Mouse (Mus musculus): ENCODE results near the gene Lmod3. TPM values are rescaled to one million over a fixed set of nuclear protein-coding genes. Genes with fewer than 3 reads are reported as not detected.
A peak's percentile ranks its signal among the peaks of the same experiment; 100 is the strongest.

The Lmod3 gene
- polyA plus RNA-seq, 1 experiment from 2014 or later = 0.13 TPM

DNA sequence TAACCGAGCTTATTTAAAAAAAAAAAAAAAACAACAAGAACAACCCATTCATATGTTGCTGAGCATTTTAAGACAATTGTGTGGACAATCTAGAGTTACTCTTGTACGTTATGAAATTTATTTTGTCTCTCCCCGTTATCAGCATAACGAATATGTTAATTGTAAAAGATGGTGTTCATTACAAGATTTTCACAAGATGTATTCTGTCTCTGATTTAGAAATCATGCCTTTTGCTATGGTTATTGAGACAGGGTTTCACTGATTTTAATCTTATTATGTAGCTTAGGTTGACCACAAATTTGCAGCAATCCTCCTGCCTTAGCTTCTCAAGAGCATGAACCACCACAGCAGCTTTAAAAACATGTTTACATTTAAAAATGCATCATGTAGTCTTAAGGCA is 37.3 kb upstream of the Lmod3 start:
- no peaks in the 10 kb centered on the region for H3K9me3 ChIP-seq (replicated peaks)
- DNase-seq (ENCODE audit: low spot score) = no peak
- WGBS = 90% methylated on average over 4 of the region's 4 CpGs
- H3K36me3 ChIP-seq = peaks cover 16% of the 10 kb centered on the region
- H3K27me3 ChIP-seq (ENCODE audit: low read depth, poor library complexity, severe bottlenecking) = no peaks in the 10 kb centered on the region
- H3K4me3 ChIP-seq = no peak overlapping the region
- no peak overlapping the region for H3K27ac ChIP-seq
- peaks cover 6% of the 10 kb centered on the region; the same call in 1 of the 2 replicates for H3K4me1 ChIP-seq

DNA sequence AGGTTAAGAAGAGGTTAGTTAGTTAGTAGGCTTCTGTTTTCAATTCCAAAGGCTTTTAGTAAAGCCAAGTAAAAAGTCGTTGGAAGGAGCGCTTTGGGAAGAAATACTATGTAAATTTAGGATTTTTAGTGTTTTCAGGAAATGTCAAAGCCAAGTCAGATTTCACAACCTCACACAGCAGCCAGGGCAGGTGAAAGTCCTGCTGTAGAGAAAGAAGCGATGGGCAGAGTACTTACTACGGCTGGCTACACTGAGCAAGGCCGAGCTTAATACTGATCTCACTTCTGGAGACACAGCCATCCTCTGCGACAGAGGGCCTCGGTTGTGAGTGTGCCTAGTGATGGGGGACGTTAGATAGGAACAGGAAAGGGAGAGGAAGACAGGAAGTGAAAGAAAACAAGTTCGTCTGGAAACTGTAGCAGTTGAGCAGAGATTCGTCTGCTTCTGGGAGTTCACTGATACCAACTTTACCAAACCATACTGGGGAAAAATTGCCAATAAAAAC is 36.8 kb upstream of the Lmod3 start:
- WGBS = 76% methylated on average over 10 of the region's 10 CpGs
- Histone ChIP-seq H3K36me3 (peaks cover 13% of the 10 kb centered on the region), H3K27ac (no peak overlapping the region), H3K27me3 (ENCODE audit: low read depth, poor library complexity, severe bottlenecking) (no peaks in the 10 kb centered on the region), H3K4me1 (peaks cover 6% of the 10 kb centered on the region; the same call in 1 of the 2 replicates), H3K4me3 (no peak overlapping the region), H3K9me3 (replicated peaks) (no peaks in the 10 kb centered on the region)
- no peak for DNase-seq (ENCODE audit: low spot score)

DNA sequence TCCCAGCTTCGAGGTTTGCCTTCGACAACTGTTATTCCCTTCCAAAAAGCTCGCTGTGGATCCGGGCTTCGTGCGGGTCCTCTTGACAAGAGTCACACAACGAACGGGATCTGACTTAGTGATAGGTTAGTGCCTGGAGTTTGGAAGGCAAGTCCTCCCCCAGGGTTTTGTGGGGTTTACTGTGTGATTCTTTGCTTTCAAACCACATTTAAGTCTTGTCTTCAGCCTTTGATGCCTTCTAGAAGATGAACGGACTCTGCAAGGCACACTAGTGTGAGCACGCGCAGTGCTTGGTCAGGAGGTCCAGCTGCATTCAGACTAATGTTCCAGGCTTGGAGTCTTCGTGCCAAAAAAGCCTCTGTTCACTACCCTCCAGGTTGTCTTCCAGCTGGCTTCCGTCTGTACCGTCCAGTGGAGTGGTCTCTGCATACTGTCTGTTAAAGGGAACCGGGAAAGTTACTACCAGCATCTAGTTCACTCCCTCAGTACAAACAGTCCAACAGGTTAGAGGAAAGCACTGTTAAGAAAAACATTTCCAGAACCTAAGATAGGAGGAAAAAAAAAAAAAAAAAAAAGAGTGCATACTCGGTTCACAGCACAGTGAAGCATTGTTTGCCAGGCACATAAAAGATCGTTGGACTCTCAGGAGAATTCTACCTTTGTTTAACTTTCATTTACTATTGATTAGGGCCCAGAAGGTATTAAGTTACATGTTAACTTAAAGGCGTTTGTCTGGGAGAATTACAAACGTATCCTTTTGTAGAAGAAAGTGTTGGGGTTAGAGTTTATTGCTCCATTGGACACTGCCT is 35.7 kb upstream of the Lmod3 start:
- no peak for DNase-seq (ENCODE audit: low spot score)
- Histone ChIP-seq H3K27me3 (ENCODE audit: low read depth, poor library complexity, severe bottlenecking) (no peaks in the 10 kb centered on the region), H3K4me1 (peaks cover 6% of the 10 kb centered on the region; the same call in 1 of the 2 replicates), H3K9me3 (replicated peaks) (no peaks in the 10 kb centered on the region), H3K36me3 (peaks cover 8% of the 10 kb centered on the region), H3K4me3 (no peak overlapping the region), H3K27ac (peak overlapping the region; percentile 38; the same call in 1 of the 2 replicates)
- WGBS = 86% methylated on average over 19 of the region's 19 CpGs

DNA sequence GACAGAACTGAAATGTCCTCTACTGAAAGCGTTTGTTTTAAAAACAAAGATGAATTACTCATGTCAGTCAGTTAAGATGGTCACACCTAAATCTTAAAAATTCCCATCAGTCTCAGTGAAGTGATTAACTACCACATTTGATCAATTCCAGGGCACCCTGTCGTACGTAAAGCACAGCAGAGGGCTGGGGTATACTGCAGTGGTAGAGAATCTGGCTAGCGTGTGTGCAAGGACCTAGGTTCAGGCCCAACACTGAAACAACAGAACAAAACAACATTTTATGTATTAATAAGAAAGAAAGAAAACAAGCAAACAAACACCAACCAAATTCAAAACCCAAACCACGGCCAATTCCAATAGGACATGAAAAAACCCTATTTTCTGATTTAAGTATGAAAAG is 33.8 kb upstream of the Lmod3 start:
- Histone ChIP-seq H3K4me1 (peaks cover 6% of the 10 kb centered on the region; the same call in 1 of the 2 replicates), H3K27ac (no peak overlapping the region), H3K4me3 (no peak overlapping the region), H3K36me3 (no peaks in the 10 kb centered on the region; the same call in 1 of the 2 replicates), H3K9me3 (replicated peaks) (no peaks in the 10 kb centered on the region), H3K27me3 (ENCODE audit: low read depth, poor library complexity, severe bottlenecking) (no peaks in the 10 kb centered on the region)
- DNase-seq (ENCODE audit: low spot score) = no peak
- WGBS = 83% methylated on average over 5 of the region's 5 CpGs

DNA sequence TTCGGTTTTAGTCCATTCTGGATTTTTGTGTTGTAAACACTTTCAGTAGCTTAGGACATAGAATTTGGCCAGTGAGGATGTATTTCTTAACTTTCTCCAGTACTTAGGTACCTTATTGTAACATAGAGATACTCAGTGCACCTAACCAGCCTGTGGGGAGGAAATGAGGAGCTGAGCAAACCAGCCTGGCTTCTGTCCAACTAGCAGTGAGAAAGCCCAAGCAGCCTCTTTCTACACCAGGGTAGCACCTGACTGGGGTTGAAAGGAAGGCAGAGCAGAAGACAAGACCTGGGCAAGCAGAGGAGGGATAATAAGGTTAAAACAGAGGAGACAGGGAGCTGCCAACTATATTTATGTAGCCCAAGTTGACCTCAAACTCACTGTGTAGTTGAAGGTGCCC is 31.1 kb upstream of the Lmod3 start:
- Histone ChIP-seq H3K27ac (no peak overlapping the region), H3K27me3 (ENCODE audit: low read depth, poor library complexity, severe bottlenecking) (no peaks in the 10 kb centered on the region), H3K36me3 (no peaks in the 10 kb centered on the region; the same call in 1 of the 2 replicates), H3K9me3 (replicated peaks) (no peaks in the 10 kb centered on the region), H3K4me3 (no peak overlapping the region), H3K4me1 (peaks cover 7% of the 10 kb centered on the region)
- WGBS = 95% methylated on average over 1 of the region's 1 CpGs
- DNase-seq (ENCODE audit: low spot score) = no peak

DNA sequence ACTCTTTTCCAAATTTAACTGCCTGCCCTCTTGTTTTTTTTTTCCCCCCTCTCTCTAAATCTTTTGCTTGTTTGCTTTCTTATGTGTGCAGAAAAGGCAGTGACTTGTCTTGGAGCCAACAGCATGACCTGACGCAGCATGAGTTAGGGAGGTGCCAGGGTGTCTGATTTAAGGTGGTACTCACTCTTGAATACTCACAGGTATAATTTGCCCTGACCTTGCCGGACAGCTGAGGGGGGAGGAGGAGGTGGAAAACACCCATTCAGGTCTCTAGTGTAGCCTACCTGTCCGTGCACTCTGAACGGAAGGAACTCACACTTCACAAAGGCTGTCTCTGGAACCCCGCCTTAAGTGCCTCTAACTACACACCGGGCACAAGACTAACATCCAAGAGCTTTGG is 26.3 kb upstream of the Lmod3 start:
- WGBS = 40% methylated on average over 6 of the region's 6 CpGs
- H3K27me3 ChIP-seq (ENCODE audit: low read depth, poor library complexity, severe bottlenecking) = no peaks in the 10 kb centered on the region

DNA sequence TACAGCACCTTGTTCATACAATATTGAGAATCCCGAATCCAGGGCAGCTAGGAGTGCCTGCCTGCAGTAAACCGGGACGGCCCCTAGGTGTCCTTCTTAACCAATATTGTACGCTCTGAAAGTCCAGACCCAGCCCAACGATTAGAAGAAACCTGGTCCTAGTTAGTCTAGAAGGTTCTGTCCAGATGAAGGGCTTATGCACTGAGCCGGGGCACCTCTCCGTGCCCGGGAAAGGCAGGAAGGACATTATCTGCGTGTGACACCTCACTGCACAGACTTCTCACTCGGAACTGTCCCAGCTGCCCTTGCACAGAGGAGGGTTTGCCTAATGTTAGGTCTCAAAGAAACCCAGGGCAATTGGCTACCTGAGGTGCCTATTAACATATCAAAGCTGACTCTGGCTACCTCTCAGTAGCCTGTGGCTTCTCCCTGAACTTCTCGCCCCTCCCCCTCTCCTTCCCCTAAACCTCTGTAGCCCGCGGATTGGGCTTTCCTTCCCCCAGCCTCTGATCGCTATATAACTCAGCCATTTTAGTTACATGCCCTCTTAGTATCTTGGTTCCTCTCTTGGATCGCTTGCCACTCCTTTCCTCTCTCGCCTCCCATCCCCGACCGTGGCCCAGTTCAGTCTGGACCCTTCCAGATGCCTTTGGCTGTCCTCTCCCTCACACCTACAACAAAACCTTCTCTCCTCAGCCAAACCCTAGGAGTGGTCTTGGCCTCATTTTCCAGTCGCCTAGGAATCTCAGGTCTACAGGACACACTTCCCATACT is 25.6 kb upstream of the Lmod3 start:
- no peaks in the 10 kb centered on the region for H3K27me3 ChIP-seq (ENCODE audit: low read depth, poor library complexity, severe bottlenecking)
- H3K27ac ChIP-seq = peak overlapping the region; percentile 81
- DNase-seq (ENCODE audit: low spot score) = peak; percentile 79
- no peaks in the 10 kb centered on the region for H3K9me3 ChIP-seq (replicated peaks)
- H3K4me1 ChIP-seq = peaks cover 33% of the 10 kb centered on the region
- 3% methylated on average over 19 of the region's 19 CpGs for WGBS
- peak overlapping the region; percentile 45 for H3K4me3 ChIP-seq
- no peaks in the 10 kb centered on the region for H3K36me3 ChIP-seq

More for the DNA sequence above, 26.3 kb upstream of the Lmod3 start:
- H3K27ac ChIP-seq = no peak overlapping the region
- no peak overlapping the region for H3K4me3 ChIP-seq
- no peaks in the 10 kb centered on the region for H3K36me3 ChIP-seq
- H3K4me1 ChIP-seq = peaks cover 33% of the 10 kb centered on the region
- DNase-seq (ENCODE audit: low spot score) = no peak
- no peaks in the 10 kb centered on the region for H3K9me3 ChIP-seq (replicated peaks)

DNA sequence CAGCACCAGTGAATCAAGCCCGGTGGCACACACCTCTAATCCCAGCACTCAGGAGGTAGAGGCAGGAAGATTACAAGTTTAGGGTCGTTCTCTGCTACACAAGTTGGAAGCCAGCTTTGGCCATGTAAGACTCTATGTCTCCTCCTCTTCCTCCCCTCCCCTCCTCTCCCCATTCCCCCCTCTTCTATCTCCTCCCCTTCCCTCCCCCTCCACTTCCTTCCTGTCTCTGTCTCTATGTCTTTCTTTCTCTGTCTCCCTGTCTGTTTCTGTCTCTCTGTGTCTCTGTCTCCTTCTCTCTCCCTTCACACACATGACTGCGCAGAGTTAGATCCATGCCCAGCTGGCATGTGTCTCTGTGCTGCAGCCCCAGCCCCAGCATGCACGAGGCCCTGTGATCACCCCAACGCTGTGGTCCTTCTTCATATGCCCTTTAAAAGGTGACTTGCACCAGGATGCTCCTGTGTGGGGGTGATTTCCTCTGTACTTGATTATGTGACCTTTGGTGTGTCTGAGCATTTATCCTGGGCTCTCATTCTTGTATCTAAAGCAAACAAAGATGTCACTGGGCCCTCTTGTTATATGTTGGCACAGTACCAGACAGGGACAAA is 24.4 kb upstream of the Lmod3 start:
- no peak overlapping the region for H3K4me3 ChIP-seq
- H3K9me3 ChIP-seq (replicated peaks) = no peaks in the 10 kb centered on the region
- no peaks in the 10 kb centered on the region for H3K27me3 ChIP-seq (ENCODE audit: low read depth, poor library complexity, severe bottlenecking)
- WGBS = 65% methylated on average over 5 of the region's 5 CpGs
- H3K4me1 ChIP-seq = peaks cover 33% of the 10 kb centered on the region
- H3K27ac ChIP-seq = 0 out of 2 replicates have a peak overlapping the region, but pooled peaks have one; percentile 36
- no peaks in the 10 kb centered on the region for H3K36me3 ChIP-seq
- DNase-seq (ENCODE audit: low spot score) = no peak

DNA sequence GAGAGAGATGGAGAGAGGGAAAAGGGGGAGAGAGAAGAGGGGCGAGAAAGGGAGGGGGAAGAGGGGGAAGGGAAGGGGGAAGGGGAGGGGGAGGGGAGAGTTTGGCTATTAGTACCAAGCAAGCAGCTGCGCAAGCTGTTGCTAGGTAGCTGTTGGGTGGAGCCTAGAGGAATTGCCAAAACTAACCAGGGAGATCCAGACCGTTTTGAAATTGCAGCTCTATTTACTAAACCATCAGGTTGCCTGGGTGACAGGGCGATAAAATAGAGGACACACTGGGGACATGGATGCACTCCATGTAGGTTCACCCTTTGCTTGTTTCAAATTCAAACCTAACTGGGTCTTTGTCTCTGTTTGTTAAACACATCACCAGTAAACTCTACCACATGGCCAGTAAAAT is 23.8 kb upstream of the Lmod3 start:
- H3K36me3 ChIP-seq = no peaks in the 10 kb centered on the region
- no peaks in the 10 kb centered on the region for H3K27me3 ChIP-seq (ENCODE audit: low read depth, poor library complexity, severe bottlenecking)
- no peak overlapping the region for H3K4me3 ChIP-seq
- H3K27ac ChIP-seq = peak overlapping the region; percentile 36; the same call in 1 of the 2 replicates
- no peaks in the 10 kb centered on the region for H3K9me3 ChIP-seq (replicated peaks)
- DNase-seq (ENCODE audit: low spot score) = no peak
- H3K4me1 ChIP-seq = peaks cover 33% of the 10 kb centered on the region
- 31% methylated on average over 4 of the region's 4 CpGs for WGBS

DNA sequence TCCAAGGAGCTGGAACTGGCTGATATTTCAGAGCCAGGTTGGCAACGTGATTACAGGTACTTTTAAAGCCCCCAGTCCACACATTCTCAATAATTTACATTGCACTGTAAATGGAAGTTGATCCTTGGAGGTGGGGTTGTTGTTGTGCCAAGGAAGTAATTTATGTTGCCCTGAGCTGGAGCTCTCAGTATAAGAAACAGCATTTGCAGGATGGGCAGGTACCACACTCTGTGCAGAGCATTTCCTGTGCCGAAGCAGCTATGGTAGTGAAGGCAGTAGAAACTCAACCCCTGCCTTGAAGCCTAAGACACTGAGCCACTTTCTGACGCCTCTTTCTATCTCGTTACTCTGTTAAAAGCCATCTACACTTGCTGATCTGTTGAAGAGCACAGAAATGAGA is 23.2 kb upstream of the Lmod3 start:
- no peak for DNase-seq (ENCODE audit: low spot score)
- H3K36me3 ChIP-seq = no peaks in the 10 kb centered on the region

DNA sequence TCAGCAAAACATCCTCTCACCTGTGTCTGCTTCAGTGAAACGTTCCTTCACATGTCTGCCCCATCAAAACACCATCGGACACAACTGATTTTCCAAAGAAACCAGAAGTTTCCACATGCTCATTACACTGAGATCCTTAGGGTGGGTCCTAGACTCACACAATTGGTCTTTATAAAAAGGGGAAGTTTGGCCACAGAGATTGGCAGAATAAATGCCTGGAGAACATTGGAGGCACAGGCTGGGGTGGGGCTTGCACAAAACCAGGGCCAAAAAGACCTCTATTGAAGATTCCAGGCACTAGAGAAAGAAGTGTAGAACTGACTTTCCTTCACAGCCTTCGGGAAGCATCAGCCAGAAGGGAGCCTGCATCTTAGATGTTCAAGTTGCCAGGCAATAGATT is 21.2 kb upstream of the Lmod3 start:
- no peaks in the 10 kb centered on the region for H3K9me3 ChIP-seq (replicated peaks)
- 89% methylated on average over 3 of the region's 3 CpGs for WGBS
- DNase-seq (ENCODE audit: low spot score) = no peak
- no peaks in the 10 kb centered on the region for H3K36me3 ChIP-seq
- H3K4me1 ChIP-seq = peaks cover 26% of the 10 kb centered on the region
- H3K4me3 ChIP-seq = no peak overlapping the region
- no peaks in the 10 kb centered on the region for H3K27me3 ChIP-seq (ENCODE audit: low read depth, poor library complexity, severe bottlenecking)
- H3K27ac ChIP-seq = no peak overlapping the region

More for the DNA sequence above, 23.2 kb upstream of the Lmod3 start:
- H3K4me3 ChIP-seq = no peak overlapping the region
- peaks cover 33% of the 10 kb centered on the region for H3K4me1 ChIP-seq
- no peaks in the 10 kb centered on the region for H3K9me3 ChIP-seq (replicated peaks)
- WGBS = 52% methylated on average over 4 of the region's 4 CpGs
- H3K27me3 ChIP-seq (ENCODE audit: low read depth, poor library complexity, severe bottlenecking) = no peaks in the 10 kb centered on the region
- H3K27ac ChIP-seq = peak overlapping the region; percentile 36; the same call in 1 of the 2 replicates

DNA sequence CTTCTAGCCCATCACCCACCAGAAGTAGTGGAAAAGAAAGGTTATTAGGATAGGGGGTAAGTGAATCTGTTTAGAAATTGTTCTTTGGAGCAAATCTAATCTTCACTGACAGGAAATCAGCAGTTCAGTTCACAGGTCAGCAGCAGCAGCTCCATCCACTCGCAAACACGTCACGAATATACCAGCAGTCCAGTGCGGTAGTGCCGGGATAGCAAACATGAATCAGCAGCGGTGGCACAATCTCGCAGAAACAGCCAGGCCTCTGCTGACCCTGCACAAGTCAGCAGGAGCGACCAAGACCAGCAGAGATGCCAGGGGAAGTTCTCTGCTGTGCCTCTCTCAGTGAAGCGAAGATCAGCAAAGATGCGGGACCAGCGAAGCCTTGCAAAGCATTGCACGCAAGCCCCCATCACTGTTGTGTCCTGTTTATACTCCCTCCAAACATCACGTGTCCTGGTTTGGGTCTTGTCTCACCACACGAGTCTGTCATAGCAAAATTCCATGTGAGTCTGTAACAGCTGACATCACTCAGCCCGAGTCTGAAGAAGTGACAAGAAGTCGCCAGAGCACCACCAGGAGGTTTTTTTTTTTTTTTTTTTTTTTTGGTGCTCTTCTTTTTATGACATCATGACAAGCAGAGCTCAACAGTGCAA is 20.6 kb upstream of the Lmod3 start:
- H3K27me3 ChIP-seq (ENCODE audit: low read depth, poor library complexity, severe bottlenecking) = no peaks in the 10 kb centered on the region
- H3K4me3 ChIP-seq = no peak overlapping the region
- 88% methylated on average over 16 of the region's 16 CpGs for WGBS
- no peaks in the 10 kb centered on the region for H3K36me3 ChIP-seq
- H3K9me3 ChIP-seq (replicated peaks) = no peaks in the 10 kb centered on the region
- peaks cover 20% of the 10 kb centered on the region for H3K4me1 ChIP-seq
- H3K27ac ChIP-seq = no peak overlapping the region
- no peak for DNase-seq (ENCODE audit: low spot score)
